Mouse (Mus musculus) granulocyte monocyte progenitor cell, adult 5-6 weeks (primary cell): ENCODE results near the gene Sirt7. TPM values are rescaled to one million over a fixed set of nuclear protein-coding genes. Genes with fewer than 3 reads are reported as not detected.

Experiments
- ATAC-seq: replicated peaks from 2 replicates; pipeline ENCODE4 v1.8.0; 2016; ENCODE audit warnings: mild to moderate bottlenecking, moderate TSS enrichment, inconsistent platforms; ENCODE audit not compliant: poor library complexity, severe bottlenecking
- total RNA-seq, 2 experiments: library from RNA; stranded (forward) in 1 of 2; stranded (reverse) in 1 of 2; fragments of 200-712, 200-1000 nt in 1 of 2; fragments of >200 nt in 1 of 2; fragmentation: Nextera tagmentation in 1 of 2; gene quantifications; 2 replicates each; pipeline ENCODE4 v1.2.3; 2014 to 2017

The Sirt7 gene
- total RNA-seq, 2 experiments from 2014 or later = 66.1 to 75.0 TPM

DNA sequence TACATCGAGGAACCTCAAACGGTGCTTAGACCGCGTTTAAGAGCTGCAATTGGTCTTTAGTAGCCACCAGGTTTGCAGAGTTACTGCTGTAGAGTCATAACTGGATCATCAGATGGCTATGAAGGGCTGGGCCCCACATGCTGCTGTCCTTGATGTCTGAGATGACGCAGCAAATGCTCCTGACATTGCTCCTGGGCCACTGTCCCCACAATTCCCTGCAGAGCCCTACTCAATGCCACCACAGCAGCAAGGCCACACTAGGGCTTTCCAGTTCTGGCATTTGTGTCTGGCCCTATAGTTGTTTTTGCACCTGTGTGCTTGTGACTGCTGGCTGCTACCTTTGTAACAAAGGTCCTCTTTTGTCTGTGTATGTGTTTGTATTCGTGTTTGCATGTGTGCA lies 2.2 kb downstream of the Sirt7 start:
- ATAC-seq = no peak

DNA sequence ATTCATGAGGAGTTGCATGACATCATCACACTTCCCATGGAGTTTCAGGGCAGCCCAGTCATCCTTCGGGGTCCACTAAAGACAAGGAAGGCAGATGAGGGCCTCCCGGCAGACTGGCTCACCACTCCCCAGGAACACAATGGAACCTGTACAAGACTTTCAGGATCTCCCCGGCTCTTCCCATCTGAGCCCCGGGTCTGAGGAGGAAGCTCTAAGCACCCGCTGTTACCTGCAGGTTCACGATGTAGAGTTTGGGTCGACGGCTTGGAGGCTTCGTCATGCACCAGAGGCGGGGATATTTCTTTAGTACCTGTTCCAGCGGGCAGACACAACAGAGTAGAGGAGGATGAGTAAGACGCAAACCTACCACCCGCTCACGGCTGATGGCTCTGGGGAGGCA lies 4.8 kb downstream of the Sirt7 start:
- no peak for ATAC-seq

DNA sequence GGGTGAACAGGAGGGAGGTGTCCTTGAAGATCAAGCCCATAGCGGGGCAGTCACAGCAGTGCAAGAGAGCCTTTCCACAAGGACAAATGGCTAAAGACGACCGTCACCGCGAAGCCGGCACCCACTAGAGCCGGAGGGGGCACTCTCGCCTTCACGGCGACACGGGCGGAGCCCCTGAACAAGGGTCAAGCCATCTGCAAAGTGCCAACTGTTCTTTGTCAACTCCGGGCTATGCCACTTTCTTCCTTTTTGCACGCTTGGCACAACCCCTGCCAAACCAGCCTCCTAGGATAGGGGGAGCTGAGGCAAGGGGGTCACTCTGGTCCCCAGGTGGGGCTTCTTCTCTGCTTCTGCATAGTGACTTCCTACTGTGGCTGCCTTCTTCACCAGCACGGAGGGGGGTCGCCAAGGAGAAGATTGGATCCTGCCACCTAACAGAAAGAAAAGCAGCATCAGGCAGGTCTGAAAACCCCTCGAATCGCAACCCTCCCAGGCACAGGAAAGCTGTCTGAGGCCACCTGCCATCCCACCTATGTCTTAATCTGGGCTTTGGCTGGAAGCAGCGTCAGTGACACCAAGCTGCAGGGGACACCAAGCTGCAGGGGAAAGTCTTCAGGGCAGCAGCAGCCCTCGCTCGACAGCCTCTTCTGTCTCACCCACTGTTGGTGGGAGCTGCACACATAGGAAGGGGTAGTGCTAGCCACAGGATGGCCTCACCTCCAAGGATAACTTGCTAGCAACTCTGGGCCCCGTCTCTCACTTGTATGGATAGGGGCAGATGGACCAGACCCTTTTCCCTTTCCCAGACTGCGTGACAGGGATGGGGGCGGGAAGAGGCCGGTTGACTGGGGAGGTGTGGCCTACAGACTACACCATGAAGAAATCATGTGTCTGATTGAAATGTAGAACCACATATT lies 6.2 kb downstream of the Sirt7 start:
- ATAC-seq = no peak

DNA sequence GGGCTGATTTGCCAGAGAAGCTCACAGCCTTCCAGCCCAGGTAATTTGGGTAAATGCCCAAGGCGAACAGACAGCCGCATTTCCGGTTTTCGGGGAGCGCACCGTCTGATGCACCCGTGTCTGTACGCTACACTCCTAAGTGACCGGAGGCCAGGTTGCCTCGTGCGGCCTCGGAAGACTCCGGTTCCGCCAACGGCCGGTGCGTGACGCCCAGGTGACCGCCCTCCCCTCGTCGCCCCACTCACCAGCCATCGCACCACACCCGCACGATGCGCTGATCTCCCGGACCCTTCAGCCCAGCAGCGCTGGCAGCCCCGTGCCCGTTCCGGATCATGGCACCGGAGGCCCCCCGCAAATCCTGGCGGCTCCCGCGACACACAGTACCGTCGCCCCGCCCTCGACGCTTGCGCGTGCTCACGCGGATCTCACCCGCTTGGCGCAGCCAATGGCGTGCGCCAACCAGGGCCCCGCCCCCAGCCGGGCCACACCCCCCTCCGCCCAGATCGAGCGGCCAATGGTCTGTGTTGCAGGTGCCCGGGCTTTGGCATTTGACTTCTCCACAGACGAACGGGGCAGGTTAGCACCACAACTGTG lies 7.4 kb downstream of the Sirt7 start, which contains the start of gene Pcyt2:
Pcyt2 (minus strand) TSS at position 418 of the 594 bp plus-strand sequence.
- ATAC-seq = peak; percentile 94

DNA sequence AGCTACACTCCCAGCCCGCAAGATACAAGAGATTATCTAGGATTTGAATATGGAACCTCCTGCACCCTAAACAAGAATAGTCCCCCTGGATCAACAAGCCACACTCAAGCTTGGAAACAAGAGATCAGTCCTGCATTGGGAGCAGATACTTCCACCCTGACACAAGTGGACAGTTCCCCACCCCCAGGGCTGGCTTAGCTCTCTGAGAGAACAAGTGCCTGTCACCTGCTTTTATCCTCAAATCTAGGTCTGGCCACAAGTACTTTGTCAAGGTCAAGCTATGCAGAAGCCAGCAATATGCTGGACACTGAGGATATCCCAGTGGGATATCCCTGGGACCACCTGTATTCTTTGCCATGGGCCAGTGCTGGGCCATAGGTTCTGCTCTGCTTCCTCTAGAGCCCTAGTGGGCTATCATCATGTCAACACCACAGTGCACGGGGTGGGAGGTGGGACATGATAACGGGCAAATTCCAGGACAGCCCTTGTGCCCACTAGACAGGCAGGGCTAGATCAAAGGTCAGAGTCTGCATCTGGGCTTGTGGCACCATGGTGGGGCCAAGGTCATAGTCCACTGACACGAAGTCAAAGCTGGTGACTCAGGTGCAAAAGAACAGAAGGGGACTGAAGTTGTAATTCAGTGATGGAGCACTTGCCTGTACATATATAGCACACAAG lies 8.3 kb downstream of the Sirt7 start:
- no peak for ATAC-seq

DNA sequence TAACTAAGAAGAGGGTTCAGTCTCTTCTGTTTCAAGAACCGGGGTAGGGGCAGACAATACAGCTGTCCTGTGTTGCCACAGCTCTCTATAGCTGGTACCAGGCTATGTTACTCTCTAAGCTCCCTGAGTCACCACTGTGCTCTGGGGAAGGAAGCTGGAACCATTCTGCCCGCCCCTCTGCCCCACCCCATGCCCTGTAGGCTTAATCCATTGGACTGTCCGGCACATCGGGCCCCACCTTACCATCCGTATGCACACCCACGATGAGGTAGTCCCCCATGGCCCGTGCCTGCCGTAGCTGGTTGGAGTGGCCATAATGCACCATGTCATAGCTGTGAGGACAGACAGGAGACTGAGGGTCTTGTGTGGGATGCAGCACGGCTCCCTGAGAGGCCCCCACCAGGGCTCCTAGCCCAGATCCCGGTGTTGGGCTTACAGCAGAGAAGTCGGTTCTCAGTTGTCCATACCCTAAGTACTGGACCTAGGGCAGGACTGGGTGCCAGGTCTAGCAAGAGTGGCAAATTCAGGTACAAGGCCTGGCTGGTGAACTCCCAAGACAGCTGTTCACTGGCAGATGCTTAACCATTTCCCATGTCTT lies 9.3 kb downstream of the Sirt7 start:
- no peak for ATAC-seq

DNA sequence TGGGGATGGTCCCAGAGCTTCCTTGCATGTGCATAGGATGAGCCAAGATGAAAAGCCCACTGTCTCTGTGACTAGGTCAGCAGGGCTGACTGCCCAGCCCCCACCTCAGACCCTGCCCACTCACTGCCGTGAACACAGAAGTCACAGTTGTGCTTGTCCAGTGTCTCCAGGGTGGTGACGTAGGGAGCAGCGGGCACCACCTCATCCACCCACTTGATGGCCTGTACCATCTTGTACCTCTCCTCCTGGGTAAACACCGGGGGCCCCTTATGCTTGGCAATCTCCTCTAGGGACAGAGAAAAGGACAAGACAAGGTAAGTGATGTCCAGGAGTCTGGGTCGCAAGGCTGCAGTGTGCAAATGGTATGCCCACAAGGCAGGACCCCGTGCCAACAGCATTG lies 9.9 kb downstream of the Sirt7 start:
- ATAC-seq = no peak

DNA sequence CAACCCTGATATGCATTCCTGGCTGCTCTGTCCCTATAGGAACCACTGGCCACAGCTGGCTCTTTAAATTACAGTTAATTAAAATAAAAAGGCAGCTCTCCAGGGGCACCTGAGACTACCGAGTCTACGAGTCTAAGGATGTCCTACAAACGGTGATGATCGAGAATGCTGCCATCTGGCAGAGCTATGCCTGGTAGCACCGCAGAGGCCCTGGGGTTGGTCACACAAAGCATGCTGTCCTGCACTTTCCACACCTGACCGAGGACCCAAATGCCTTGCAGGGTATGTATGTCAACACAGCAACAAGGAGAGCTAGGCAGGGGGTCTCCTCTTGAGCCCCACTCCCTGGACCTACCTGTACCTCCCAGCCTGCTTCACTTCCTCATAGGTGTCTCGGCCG lies 11.1 kb downstream of the Sirt7 start:
- no peak for ATAC-seq

DNA sequence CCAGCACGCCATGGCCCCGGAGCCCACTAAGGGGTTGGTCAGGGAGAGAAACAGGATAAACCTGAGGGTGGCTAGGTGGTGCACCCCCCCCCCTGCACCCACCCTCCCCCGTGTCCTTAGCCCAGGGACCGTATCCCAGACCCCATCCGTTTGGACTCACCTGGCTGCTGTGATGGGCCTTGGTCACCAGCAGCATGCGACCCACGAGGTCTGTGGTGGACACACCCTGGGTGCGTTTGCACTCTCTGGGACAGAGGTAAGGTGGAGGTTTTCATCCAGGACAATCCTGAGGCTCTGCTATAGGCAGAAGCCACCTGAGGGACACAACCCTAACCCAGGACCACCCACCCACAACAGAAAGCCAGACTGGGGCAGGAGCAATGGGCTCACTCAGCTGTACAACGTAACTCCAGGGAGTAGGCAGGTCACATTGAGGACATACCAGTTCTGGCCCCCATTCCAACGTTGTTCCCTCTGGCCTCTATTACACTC lies 11.5 kb downstream of the Sirt7 start:
- no peak for ATAC-seq

DNA sequence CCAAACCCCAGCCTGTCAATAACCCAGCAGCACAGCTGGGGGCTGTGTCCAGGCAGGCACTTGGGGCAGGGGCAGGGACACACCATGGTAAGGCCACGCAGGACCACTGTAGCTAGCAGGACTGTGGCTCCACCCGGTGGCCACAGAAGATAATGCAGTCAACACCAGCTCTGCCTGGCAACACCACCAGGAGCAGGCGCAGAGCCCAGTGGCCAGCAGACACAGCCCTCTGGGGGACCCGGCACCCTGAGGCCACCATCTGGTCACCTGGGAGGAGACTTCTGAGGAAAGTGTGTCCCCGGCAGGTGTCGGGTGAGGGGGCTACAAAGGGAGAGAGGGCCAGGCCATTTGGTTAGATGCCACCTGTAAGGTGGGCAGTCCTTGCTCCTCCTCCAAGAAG lies 12.3 kb downstream of the Sirt7 start:
- ATAC-seq = peak; percentile 67

DNA sequence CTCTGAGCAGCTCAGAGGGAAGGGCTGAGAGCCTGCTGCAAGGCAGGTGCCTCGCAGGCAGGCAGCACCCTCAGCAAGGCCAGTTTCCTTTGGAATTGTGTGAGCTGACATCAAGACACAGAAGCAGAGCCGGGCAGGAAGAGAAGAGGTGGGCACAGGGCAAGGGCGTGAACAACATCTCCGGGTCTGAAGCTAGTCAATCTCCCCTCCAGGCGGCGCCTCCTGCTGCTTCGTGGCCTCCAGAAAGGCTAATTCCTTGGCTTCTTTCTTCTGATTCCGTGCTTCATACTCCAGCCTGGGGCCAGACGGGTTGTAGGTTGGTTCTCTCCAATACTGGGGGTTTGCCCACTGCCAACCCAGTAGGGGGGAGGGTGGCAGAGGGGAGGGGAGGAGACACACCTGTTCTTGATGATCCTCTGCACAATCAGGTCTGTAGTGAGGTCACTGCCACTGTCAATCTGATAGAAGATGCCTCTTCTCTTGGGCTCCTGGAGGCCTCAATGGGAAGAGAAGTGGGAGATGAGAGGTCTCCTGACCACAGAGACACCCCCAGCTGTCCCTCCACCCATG lies 14.5 kb downstream of the Sirt7 start:
- ATAC-seq = no peak

DNA sequence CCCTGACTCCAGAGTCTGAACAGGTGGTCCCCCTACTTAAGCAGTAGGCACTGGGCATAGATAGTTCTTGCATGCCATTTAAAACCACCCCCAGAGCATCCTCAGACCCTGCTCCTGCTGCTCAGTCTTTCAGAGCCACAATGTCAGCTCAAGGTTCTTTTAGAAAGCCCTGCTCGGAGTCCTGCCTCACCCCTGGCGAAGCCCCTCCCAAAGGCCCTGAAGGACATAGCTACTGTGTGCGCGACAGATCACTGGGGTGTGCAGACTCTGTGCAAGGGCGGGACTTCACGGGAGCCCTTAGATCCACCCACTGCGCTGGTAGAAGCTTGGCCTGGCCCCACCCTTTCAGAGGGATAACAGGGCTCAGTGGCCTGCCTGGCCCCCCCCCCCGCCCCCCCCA lies 15.8 kb downstream of the Sirt7 start:
- no peak for ATAC-seq

DNA sequence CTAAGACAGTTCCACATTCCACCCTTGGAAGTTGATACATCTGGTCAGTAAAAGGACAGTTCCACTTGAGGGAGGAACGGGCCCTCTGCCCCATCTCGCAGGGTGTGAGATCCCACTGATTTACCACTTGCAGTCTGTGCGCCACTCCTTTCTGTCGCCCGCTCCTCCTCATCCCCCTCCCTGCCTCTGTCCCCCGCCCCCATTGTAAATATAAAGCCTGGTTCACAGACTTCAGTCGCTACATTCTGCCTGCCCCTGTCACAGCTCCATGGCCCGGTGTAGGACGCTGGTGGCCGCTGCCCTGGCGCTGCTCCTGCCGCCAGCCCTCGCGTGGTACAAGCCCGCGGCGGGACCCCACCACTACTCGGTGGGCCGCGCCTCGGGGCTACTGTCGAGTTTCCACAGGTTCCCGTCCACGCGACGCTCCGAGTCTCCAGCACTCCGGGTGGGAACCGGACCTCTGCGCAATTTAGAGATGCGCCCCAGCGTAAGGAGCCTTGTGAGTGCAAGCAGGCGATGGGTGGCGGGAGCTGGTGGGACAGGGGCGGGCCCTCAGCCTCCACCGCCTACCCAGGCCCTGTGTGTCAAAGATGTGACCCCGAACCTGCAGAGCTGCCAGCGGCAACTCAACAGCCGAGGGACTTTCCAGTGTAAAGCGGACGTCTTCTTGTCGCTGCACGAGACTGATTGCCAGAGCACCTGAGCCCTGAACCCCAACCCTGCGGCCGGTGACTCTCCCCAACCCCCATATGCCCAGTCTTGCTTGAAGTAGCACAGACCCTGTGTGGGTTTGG lies 16.6 kb downstream of the Sirt7 start, which contains the start of gene Npb:
Npb (plus strand) TSS at position 237 of the 794 bp plus-strand sequence.
- ATAC-seq = no peak

DNA sequence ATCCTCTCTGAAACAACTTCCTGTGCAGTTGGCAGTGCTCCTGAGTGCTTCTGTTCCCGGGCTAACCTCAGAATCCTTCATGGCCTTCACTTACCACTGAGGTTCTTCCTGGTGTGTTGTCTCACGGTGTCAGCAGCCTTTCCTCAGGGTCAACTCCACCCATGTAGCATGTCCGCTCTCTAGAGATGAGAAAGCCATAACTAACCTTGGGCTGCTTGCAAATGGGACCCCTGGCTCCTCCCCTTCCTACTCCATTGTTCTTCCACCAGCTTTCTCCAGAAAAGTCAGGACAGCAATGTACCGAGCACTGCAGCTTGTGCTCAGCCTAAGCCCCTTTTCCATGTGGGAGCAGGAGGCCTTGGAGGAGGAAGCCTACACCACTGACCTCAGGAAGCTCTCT lies 18.3 kb downstream of the Sirt7 start:
- ATAC-seq = no peak

DNA sequence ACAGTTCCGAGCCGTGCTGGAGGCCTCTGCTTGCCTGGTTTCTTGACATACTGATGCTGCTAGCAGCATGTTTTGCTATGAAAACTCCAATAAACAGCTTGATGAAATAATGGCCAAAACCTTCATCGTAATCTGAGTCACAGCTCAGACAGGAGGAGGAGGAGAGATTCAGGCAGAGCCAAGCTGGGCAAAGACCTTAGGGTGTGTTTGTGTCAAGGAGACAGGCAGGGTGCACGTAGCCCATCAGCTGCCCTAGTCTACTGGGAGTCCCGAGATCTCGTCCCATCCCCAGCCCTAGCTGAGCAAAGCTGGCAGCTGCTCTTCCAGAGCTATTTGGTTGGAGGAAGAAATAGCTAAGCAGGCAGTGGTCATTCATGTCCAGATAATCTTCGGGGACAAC lies 19.4 kb downstream of the Sirt7 start:
- ATAC-seq = no peak

DNA sequence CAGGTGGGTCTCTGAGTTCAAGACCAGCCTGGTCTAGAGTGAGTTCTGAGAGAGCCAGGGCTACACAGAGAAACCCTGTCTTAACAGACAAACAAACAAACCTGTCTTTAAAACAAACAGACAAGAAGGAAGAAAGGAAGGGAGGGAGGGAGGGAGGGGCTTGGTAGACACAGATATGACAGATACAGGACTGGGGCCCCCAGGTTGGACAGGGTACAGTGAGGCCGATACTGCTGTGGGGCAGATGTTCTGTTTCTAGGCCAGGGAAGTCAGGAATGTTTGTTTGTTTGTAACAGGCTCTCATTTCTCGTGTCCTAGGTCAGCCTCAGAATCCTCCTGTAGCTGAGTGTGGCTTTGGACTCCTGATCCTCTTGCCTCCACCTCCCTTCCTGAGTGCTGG lies 21.5 kb downstream of the Sirt7 start:
- no peak for ATAC-seq

DNA sequence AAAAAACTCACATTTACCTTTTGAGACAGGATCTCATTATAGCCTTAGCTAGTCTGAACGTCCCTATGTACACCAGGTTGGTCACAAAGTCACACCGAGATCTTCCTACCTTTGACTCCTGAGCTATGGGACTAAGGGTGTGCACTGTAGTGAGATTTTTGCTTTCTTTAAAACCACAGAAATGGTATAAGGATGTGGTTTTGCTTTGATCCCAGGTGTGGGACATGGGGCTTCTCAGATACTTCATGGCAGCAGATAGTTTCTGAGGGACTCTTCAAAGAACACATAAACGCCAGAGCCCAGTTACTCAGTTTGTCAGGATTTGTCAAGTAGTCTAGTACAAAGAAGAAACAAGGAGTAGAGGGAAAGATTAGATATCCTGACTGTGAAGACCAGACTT lies 24.3 kb downstream of the Sirt7 start:
- no peak for ATAC-seq

DNA sequence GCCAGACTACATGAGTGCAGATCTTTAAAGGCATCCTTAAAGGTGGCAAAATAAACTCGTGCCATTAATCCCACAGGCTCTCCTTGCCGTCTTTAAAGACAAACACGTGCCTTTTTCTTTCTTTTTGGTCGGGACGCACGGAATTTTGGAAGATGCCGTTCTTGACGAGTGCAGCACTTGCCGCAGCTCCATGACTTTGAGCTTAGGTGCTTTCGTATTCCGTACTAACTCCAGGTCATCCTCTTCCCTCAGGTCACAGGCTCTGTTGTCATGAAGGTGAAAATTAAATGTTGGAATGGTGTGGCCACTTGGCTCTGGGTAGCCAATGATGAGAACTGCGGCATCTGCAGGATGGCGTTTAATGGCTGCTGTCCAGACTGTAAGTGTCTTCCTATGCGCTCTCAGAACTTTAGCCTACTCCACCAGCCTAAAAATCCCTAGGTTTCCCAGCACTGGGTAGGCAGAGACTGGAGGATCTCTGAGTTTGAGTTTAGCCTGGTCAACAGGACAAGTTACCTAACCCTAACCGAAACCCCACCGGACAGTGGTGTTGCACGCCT lies 26.0 kb downstream of the Sirt7 start:
- no peak for ATAC-seq

DNA sequence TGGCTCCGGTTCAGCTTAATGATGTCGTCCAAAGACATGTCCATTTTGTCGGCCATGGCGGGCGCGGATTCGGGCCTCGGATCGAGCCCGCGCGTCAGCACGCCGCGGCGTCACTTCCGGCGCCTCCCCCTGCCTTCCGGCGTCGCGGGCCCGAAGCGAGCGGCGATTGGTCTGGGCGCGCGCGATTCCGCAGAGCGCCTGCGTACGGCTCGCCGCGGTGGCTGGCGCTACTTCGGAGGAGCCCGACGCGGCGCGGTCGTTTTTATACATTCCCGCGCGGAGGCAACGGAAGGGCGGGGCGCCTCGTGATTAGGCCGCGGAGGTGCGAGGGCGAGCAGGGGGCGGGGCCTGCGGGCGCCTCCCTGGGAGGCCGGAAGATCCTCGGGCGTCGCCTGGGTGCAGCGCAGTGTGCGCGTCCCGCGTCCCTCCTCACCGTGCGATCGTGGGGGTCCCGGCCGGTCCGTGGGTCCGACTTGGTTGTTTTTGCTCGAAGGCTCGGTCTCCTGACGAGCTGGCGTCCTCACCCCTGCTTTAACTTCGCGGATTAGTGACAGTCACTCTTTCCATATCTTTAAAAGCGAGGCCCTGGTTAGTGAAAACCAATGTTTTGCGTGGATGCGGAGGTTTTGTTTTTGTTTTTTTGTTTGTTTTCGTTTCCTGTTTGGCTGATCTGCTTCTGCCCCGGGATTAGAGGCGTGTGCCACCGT lies 26.6 kb downstream of the Sirt7 start, which contains the start of the genes Alyref and Anapc11:
Alyref (minus strand) TSS at position 83 of the 707 bp plus-strand sequence.
Anapc11 (plus strand) TSS at position 139 of the 707 bp plus-strand sequence.
- ATAC-seq = peak; percentile 91
